Mouse (Mus musculus) thymus, adult 2 months (tissue): ENCODE data around the gene 4933424G06Rik. TPM values are rescaled to one million over a fixed set of nuclear protein-coding genes. Genes with fewer than 3 reads are reported as not detected.

Source experiments
- DNase-seq: peaks from one replicate; pipeline ENCODE4 v3.0.0; 2021
- H3K27ac ChIP-seq: fragments of 200-500 bp; 2 replicates; pipeline ENCODE4 v1.5.1; 2012; ENCODE audit warnings: low read length, control low read depth; ENCODE audit not compliant: control insufficient read depth, insufficient read depth
- H3K27me3 ChIP-seq: fragments of 200-500 bp; 2 replicates; pipeline ENCODE4 v1.6.1; 2012; ENCODE audit warnings: mild to moderate bottlenecking, low read length, moderate library complexity, mixed read lengths; ENCODE audit not compliant: control insufficient read depth, insufficient read depth
- H3K36me3 ChIP-seq: fragments of 200-500 bp; 2 replicates; pipeline ENCODE4 v1.6.1; 2012; ENCODE audit warnings: mild to moderate bottlenecking, low read length, moderate library complexity; ENCODE audit not compliant: control insufficient read depth, insufficient read depth
- H3K4me1 ChIP-seq: fragments of 200-500 bp; replicated peaks from 2 replicates; pipeline ENCODE4 v1.6.1; 2012; ENCODE audit warnings: low read length; ENCODE audit not compliant: control insufficient read depth, insufficient read depth
- H3K4me3 ChIP-seq: fragments of 200-500 bp; 2 replicates; pipeline ENCODE4 v1.5.1; 2012; ENCODE audit warnings: mild to moderate bottlenecking, low read length, control low read depth, moderate library complexity; ENCODE audit not compliant: control insufficient read depth, insufficient read depth
- CTCF ChIP-seq: fragments of 200-500 bp; IDR thresholded peaks from 2 replicates; pipeline ENCODE4 v1.5.1; 2012; ENCODE audit warnings: mild to moderate bottlenecking, control low read depth, low read length, moderate library complexity, borderline replicate concordance; ENCODE audit not compliant: control insufficient read depth, poor library complexity, insufficient read depth; ENCODE audit errors: extremely low read depth
- POLR2A ChIP-seq: fragments of 200-500 bp; IDR thresholded peaks from 2 replicates; pipeline ENCODE4 v1.6.1; 2012; ENCODE audit warnings: mild to moderate bottlenecking, low read length, control low read depth, moderate library complexity; ENCODE audit not compliant: control insufficient read depth, poor library complexity, insufficient read depth; ENCODE audit errors: extremely low read depth
- WGBS: fragments of 180-500 bp; shearing (Covaris S2); methylation state at CpG from one replicate; pipeline ENCODE4 v1.1.7; 2018; 5-methylcytosine and 5-hydroxymethylcytosine counted together
- polyA plus RNA-seq: library from polyadenylated mRNA; depleted of rRNA; stranded (reverse); fragments of >200 nt; gene quantifications from 2 replicates; pipeline ENCODE4 v1.2.3, GENCODE M21; 2012

Gene 4933424G06Rik
- polyA plus RNA-seq, 1 experiment: not detected

GRCm38 (mm10) chr1:36766431-36767205 is 56.7 kb downstream of the 4933424G06Rik start:
- no peak for TF ChIP-seq POLR2A
- TF ChIP-seq CTCF: no peak
- Histone ChIP-seq H3K27ac (peak overlapping the region; percentile 96), H3K4me1 (peaks cover 52% of the 10 kb centered on the region), H3K4me3 (peak overlapping the region; percentile 23), H3K27me3 (no peaks in the 10 kb centered on the region), H3K36me3 (peaks cover 19% of the 10 kb centered on the region)
- DNase-seq: peak; percentile 71
- 1% methylated on average over 4 of the region's 4 CpGs for WGBS

DNA sequence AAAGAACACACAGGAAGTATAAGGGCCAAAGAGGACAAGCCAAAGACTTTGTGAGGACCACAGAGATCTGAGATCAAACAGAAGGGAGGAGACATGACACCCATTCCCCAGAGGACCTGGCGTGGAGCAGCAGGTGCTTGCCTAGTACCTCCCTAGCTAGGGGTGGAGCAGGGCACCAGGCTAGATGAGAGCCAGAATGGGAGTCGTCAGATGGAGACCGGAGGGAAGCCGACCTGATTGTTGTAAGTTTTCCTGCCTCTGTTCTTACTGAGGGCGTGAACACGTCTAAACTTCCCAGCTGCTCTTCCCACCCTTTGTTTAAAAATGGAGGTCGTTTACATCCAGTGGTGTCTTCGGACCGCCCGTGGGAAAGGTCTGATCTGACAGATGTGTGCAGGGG is 57.4 kb downstream of the 4933424G06Rik start:
- H3K27me3 ChIP-seq: no peaks in the 10 kb centered on the region
- H3K4me3 ChIP-seq: peak overlapping the region; percentile 10
- peaks cover 26% of the 10 kb centered on the region for H3K36me3 ChIP-seq
- no peak for DNase-seq
- peak overlapping the region; percentile 96 for H3K27ac ChIP-seq
- peaks cover 56% of the 10 kb centered on the region for H3K4me1 ChIP-seq
- no peak for TF ChIP-seq CTCF
- TF ChIP-seq POLR2A: no peak
- WGBS: 9% methylated on average over 10 of the region's 10 CpGs

DNA sequence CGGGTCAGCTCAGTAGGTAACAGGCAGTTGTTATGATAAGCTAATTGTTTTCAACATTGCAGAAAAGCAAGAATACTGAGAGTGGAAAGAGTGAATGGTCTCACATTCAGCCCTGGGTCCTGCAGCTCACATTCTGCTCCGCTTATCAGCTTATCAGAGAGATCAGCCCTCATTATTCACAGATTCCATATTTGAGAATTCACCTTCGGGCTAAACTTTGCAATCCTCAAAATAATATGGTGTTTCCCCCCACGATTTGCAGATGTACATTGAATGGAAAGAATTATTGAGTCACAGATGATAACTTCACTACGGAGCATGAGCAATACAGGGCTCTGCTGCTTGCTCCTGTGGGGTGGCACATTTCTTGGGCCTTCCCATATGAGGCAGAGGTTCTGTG is 58.8 kb downstream of the 4933424G06Rik start:
- Histone ChIP-seq H3K4me1 (peaks cover 42% of the 10 kb centered on the region), H3K36me3 (peaks cover 36% of the 10 kb centered on the region), H3K27ac (no peak overlapping the region), H3K4me3 (no peak overlapping the region), H3K27me3 (no peaks in the 10 kb centered on the region)
- no peak for TF ChIP-seq CTCF
- no peak for TF ChIP-seq POLR2A
- DNase-seq: no peak
- 89% methylated on average over 5 of the region's 5 CpGs for WGBS

DNA sequence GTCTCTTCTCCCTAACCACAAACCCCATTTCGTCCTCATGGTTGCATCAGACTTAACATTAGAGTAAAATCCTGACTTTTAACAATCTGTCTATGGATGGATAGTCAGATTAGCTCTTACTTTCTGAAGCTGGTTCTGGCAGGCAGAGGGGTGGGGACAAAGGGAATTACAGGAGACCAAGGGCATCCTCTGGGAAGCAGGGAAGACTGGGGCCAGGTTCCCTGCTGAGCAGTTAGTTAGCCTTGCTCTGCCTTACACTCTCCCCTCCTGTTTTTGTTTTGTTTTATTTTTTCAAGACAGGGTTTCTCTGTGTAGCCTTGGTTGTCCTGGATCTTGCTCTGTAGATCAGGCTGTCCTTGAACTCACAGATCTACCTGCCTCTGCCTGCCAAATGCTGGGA is 60.0 kb downstream of the 4933424G06Rik start:
- DNase-seq: no peak
- 100% methylated on average over 1 of the region's 1 CpGs for whole genome bisulfite sequencing
- peaks cover 47% of the 10 kb centered on the region for H3K36me3 ChIP-seq
- TF ChIP-seq POLR2A: no peak
- no peaks in the 10 kb centered on the region for H3K27me3 ChIP-seq
- H3K4me3 ChIP-seq: no peak overlapping the region
- H3K27ac ChIP-seq: no peak overlapping the region
- peaks cover 31% of the 10 kb centered on the region for H3K4me1 ChIP-seq

- Histone ChIP-seq H3K27ac (no peak overlapping the region), H3K36me3 (peaks cover 52% of the 10 kb centered on the region), H3K27me3 (no peaks in the 10 kb centered on the region), H3K4me1 (peaks cover 20% of the 10 kb centered on the region), H3K4me3 (no peak overlapping the region)
- TF ChIP-seq POLR2A (no peak), CTCF (no peak)
- 95% methylated on average over 27 of the region's 27 CpGs for WGBS
- no peak for DNase-seq
Measured at GRCm38 (mm10) chr1:36770998-36771397, 61.0 kb downstream of the 4933424G06Rik start.

DNA sequence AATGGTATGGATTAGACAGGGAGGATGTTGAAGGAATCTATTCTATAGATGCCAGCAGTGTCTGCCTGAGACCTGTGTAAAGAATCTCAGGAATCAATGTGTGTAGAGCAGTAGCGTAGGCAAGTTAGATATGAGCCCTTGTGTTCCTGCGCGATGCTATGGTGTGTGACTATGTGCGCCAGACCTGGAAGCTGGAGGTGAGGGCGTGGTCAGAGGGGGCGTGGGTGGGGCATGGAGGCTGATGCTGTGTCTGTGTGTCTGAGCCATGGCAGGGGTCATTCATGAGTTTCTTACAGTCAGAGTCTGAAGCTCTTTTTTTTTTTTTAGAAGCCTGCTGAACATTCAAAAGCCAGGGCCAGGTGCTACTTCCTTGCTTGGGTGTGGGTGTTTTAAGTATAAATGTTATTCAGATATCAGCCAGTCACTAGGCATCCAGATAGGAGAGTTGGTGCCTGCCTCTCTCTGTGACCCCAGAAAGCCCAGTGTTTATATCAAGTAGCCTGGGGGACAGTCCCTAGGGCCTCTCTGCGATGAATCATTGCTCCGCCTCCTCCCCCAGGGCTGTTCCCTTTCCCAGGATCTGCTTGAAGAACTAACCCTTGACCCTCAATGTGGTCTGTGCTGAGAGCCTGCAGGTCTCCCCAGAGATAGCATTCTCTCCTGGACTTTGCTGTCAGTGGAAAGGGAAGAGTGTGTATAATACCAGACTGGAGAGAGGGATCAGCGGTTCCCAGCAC is 62.4 kb downstream of the 4933424G06Rik start:
- Histone ChIP-seq H3K4me1 (peaks cover 8% of the 10 kb centered on the region), H3K27me3 (no peaks in the 10 kb centered on the region), H3K36me3 (peaks cover 64% of the 10 kb centered on the region), H3K27ac (no peak overlapping the region), H3K4me3 (no peak overlapping the region)
- no peak for DNase-seq
- 93% methylated on average over 9 of the region's 9 CpGs for WGBS
- no peak for TF ChIP-seq POLR2A
- no peak for TF ChIP-seq CTCF
